Mouse (Mus musculus) heart, embryonic 14.5 days (tissue): ENCODE data around the gene Mrpl48. TPM values are rescaled to one million over a fixed set of nuclear protein-coding genes. Genes with fewer than 3 reads are reported as not detected.

Experiments used
- ATAC-seq: fragments of 200-750 bp; cut with Nextera tagmentation; 2 replicates; pipeline ENCODE4 v1.8.0; 2017; ENCODE audit warnings: low read depth, moderate TSS enrichment; ENCODE audit not compliant: insufficient number of reproducible peaks, insufficient read depth, low FRiP score
- H3K27ac ChIP-seq, 2 experiments: fragments of 200-500 bp in 1 of 2; fragments of 300-500 bp in 1 of 2; sonication (generic) in 1 of 2; replicated peaks in 1 of 2; 2 replicates each; pipeline ENCODE4 v1.5.1; 2012 to 2014; ENCODE audit warnings: low read depth in 2 of 2, low read length in 2 of 2, control low read depth in 1 of 2, mild to moderate bottlenecking in 1 of 2, mixed read lengths in 1 of 2; ENCODE audit not compliant: control insufficient read depth in 1 of 2, insufficient read depth in 1 of 2
- H3K27me3 ChIP-seq: fragments of 300-500 bp; sonication (generic); 2 replicates; pipeline ENCODE4 v1.6.1; 2014; ENCODE audit warnings: mild to moderate bottlenecking, low read length, control low read depth; ENCODE audit not compliant: control insufficient read depth, insufficient read depth
- H3K36me3 ChIP-seq: fragments of 300-500 bp; sonication (generic); 2 replicates; pipeline ENCODE4 v1.6.1; 2014; ENCODE audit warnings: mild to moderate bottlenecking, control low read depth, low read length, mixed read lengths; ENCODE audit not compliant: control insufficient read depth, insufficient read depth
- H3K4me1 ChIP-seq, 2 experiments: fragments of 200-500 bp in 1 of 2; fragments of 300-500 bp in 1 of 2; sonication (generic) in 1 of 2; 2 replicates each; pipeline ENCODE4 v1.6.1; 2012 to 2014; ENCODE audit warnings: low read length in 2 of 2, control low read depth in 1 of 2, mixed read lengths in 1 of 2; ENCODE audit not compliant: control insufficient read depth in 2 of 2, insufficient read depth in 2 of 2
- H3K4me2 ChIP-seq: fragments of 300-500 bp; sonication (generic); 2 replicates; pipeline ENCODE4 v1.6.1; 2014; ENCODE audit warnings: mild to moderate bottlenecking, low read length
- H3K4me3 ChIP-seq, 2 experiments: fragments of 200-500 bp in 1 of 2; fragments of 300-500 bp in 1 of 2; sonication (generic) in 1 of 2; 2 replicates each; pipeline ENCODE4 v1.5.1; 2012 to 2014; ENCODE audit warnings: low read length in 2 of 2, mild to moderate bottlenecking in 2 of 2, control low read depth in 1 of 2, low read depth in 1 of 2, moderate library complexity in 1 of 2; ENCODE audit not compliant: control insufficient read depth in 1 of 2, insufficient read depth in 1 of 2
- H3K9ac ChIP-seq: fragments of 300-500 bp; sonication (generic); 2 replicates; pipeline ENCODE4 v1.6.1; 2014; ENCODE audit warnings: mild to moderate bottlenecking, low read length
- H3K9me3 ChIP-seq: fragments of 300-500 bp; sonication (generic); 2 replicates; pipeline ENCODE4 v1.6.1; 2016; ENCODE audit warnings: low read length, control low read depth; ENCODE audit not compliant: control insufficient read depth
- WGBS: fragments of 180-500 bp; shearing (Covaris S2); extraction: QIAGEN DNeasy Blood & Tissue Kit; methylation state at CpG from one replicate; pipeline ENCODE4 v1.1.7; 2014; 5-methylcytosine and 5-hydroxymethylcytosine counted together
- polyA plus RNA-seq: library from polyadenylated mRNA; unstranded; fragments of >200 nt; fragmentation: Nextera tagmentation; extraction: Ambion mirVana; gene quantifications from 2 replicates; pipeline ENCODE4 v1.2.1, GENCODE M21; 2014

Mrpl48 gene
- polyA plus RNA-seq, 1 experiment from 2014 or later, result 101 TPM

- H3K9ac ChIP-seq, result no peak within 1 kb of the TSS
- H3K36me3 ChIP-seq, result no peaks in the 10 kb centered on the region
- ATAC-seq, result no peak
- WGBS, result 44% methylated on average over 11 of the region's 11 CpGs
- no peak within 1 kb of the TSS for H3K4me3 ChIP-seq
- H3K27me3 ChIP-seq, result no peaks in the 10 kb centered on the region; the same call in 1 of the 2 replicates
- H3K4me1 ChIP-seq, result peaks cover 0 to 2% of the 10 kb centered on the region in 2 experiments; a peak in 1 of 4 replicates
- H3K4me2 ChIP-seq, result 0 out of 2 replicates have a peak within 1 kb of the TSS, but pooled peaks have one; percentile 7
- no peak within 1 kb of the TSS for H3K27ac ChIP-seq
- H3K9me3 ChIP-seq, result no peaks in the 10 kb centered on the region
Measured at GRCm38 (mm10) chr7:100514573-100514972, 93.5 kb downstream of the Mrpl48 start, which contains the start of gene Dnajb13. Dnajb13 (minus strand) TSS chr7:100514960.

GRCm38 (mm10) chr7:100511602-100512001 is 96.5 kb downstream of the Mrpl48 start:
- no peaks in the 10 kb centered on the region; the same call in 1 of the 2 replicates for H3K27me3 ChIP-seq
- 63% methylated on average over 8 of the region's 8 CpGs for WGBS
- H3K36me3 ChIP-seq, result no peaks in the 10 kb centered on the region
- no peaks in the 10 kb centered on the region for H3K9me3 ChIP-seq
- peaks cover 0 to 2% of the 10 kb centered on the region in 2 experiments; a peak in 1 of 4 replicates for H3K4me1 ChIP-seq
- no peak overlapping the region for H3K27ac ChIP-seq
- H3K9ac ChIP-seq, result no peak overlapping the region
- no peak for ATAC-seq
- H3K4me2 ChIP-seq, result no peak overlapping the region
- H3K4me3 ChIP-seq, result no peak overlapping the region

GRCm38 (mm10) chr7:100508670-100509069 is 99.4 kb downstream of the Mrpl48 start:
- Histone ChIP-seq H3K4me3 (no peak overlapping the region), H3K4me1 (no peaks in the 10 kb centered on the region), H3K9ac (no peak overlapping the region), H3K9me3 (no peaks in the 10 kb centered on the region), H3K4me2 (no peak overlapping the region), H3K27me3 (no peaks in the 10 kb centered on the region; the same call in 1 of the 2 replicates), H3K27ac (no peak overlapping the region), H3K36me3 (no peaks in the 10 kb centered on the region)
- ATAC-seq, result no peak
- WGBS, result 56% methylated on average over 3 of the region's 3 CpGs

- H3K4me3 ChIP-seq, result no peak overlapping the region
- 64% methylated on average over 4 of the region's 4 CpGs for WGBS
- H3K9ac ChIP-seq, result no peak overlapping the region
- H3K9me3 ChIP-seq, result no peaks in the 10 kb centered on the region
- H3K27me3 ChIP-seq, result no peaks in the 10 kb centered on the region
- H3K4me1 ChIP-seq, result no peaks in the 10 kb centered on the region
- no peak for ATAC-seq
- no peaks in the 10 kb centered on the region for H3K36me3 ChIP-seq
- no peak overlapping the region for H3K27ac ChIP-seq
- no peak overlapping the region for H3K4me2 ChIP-seq
Measured at GRCm38 (mm10) chr7:100506494-100506893, 101.6 kb downstream of the Mrpl48 start.

- whole genome bisulfite sequencing, result 79% methylated on average over 13 of the region's 13 CpGs
- ATAC-seq, result no peak
Measured at GRCm38 (mm10) chr7:100504740-100505487, 103.2 kb downstream of the Mrpl48 start.

GRCm38 (mm10) chr7:100503076-100503475 is 105.0 kb downstream of the Mrpl48 start:
- H3K9ac ChIP-seq, result no peak overlapping the region
- H3K9me3 ChIP-seq, result no peaks in the 10 kb centered on the region
- no peak overlapping the region for H3K4me2 ChIP-seq
- 85% methylated on average over 5 of the region's 5 CpGs for WGBS
- ATAC-seq, result no peak
- H3K4me1 ChIP-seq, result no peaks in the 10 kb centered on the region
- no peak overlapping the region for H3K27ac ChIP-seq
- no peak overlapping the region for H3K4me3 ChIP-seq
- peaks cover 22% of the 10 kb centered on the region for H3K36me3 ChIP-seq
- no peaks in the 10 kb centered on the region for H3K27me3 ChIP-seq

More at GRCm38 (mm10) chr7:100504740-100505487, 103.2 kb downstream of the Mrpl48 start:
- Histone ChIP-seq H3K4me1 (no peaks in the 10 kb centered on the region), H3K9ac (no peak overlapping the region), H3K27me3 (no peaks in the 10 kb centered on the region), H3K4me2 (no peak overlapping the region), H3K27ac (no peak overlapping the region), H3K4me3 (no peak overlapping the region), H3K9me3 (no peaks in the 10 kb centered on the region), H3K36me3 (peaks cover 3% of the 10 kb centered on the region; the same call in 1 of the 2 replicates)

GRCm38 (mm10) chr7:100502374-100502922 is 105.7 kb downstream of the Mrpl48 start:
- H3K27ac ChIP-seq, result no peak overlapping the region
- H3K9me3 ChIP-seq, result no peaks in the 10 kb centered on the region
- no peak overlapping the region for H3K4me2 ChIP-seq
- 77% methylated on average over 7 of the region's 7 CpGs for WGBS
- no peaks in the 10 kb centered on the region for H3K27me3 ChIP-seq
- no peak overlapping the region for H3K4me3 ChIP-seq
- H3K36me3 ChIP-seq, result peaks cover 28% of the 10 kb centered on the region
- no peaks in the 10 kb centered on the region for H3K4me1 ChIP-seq
- no peak overlapping the region for H3K9ac ChIP-seq
- ATAC-seq, result no peak
